Comparison of ENCODE assay signal across 18 mouse cellular contexts in the genomic region with DNA sequence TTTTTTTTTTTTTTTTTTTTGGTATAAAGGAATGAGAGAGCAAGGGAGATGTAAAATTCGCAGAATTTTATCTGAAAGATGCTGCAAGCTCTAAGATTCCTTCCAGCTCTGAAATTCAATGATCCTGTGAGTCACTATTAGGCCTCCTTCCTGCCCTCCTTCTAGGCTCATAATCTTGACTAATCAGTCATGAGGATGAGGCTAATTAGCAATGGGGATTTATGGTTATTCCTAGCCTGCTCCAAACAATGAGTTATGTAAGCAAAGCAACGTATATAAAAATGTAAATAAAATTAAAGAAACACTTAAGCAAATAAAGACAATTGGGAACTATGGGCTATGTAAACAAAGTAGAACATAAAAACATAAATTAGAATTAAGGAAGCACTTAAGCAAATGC.
"Had no signal": no experiment of that assay in that cellular context is flagged by ENCODE, and none has a peak within 500 bp of the region (broad histone marks: within the 10 kb centered on the region; RNA-seq: fewer than 3 reads in every experiment).

No protein-coding gene starts in this region.

- H3K27ac ChIP-seq: liver, embryonic 14.5 days; midbrain, embryonic 12.5 days; neural tube, embryonic 13.5 days; neural tube, embryonic 15.5 days; stomach, embryonic 15.5 days; stomach, postnatal 0 days had no signal

- H3K36me3 ChIP-seq: midbrain, embryonic 10.5 days; midbrain, embryonic 12.5 days; neural tube, embryonic 13.5 days; neural tube, embryonic 15.5 days; stomach, embryonic 15.5 days had no signal

- H3K9me3 ChIP-seq: midbrain, embryonic 10.5 days; midbrain, embryonic 12.5 days; neural tube, embryonic 13.5 days; neural tube, embryonic 15.5 days; stomach, embryonic 15.5 days had no signal

- ATAC-seq: midbrain, embryonic 16.5 days had no signal

- H3K27me3 ChIP-seq: neural tube, embryonic 13.5 days; stomach, embryonic 15.5 days had no signal

- DNase-seq: lung, adult 18-20 months; lung, embryonic 14.5 days; lung, postnatal 10 days; lung, postnatal 4 days; midbrain, embryonic 14.5 days; right cerebral cortex, postnatal 14 days; thymus, adult 2 months; thymus, postnatal 25 days; thymus, postnatal 4 days had no signal

- H3K9ac ChIP-seq: midbrain, embryonic 12.5 days; neural tube, embryonic 13.5 days; neural tube, embryonic 15.5 days; stomach, embryonic 15.5 days had no signal

- H3K4me3 ChIP-seq: midbrain, embryonic 12.5 days; myocyte; neural tube, embryonic 13.5 days; neural tube, embryonic 15.5 days had no signal
